Mouse (Mus musculus): ENCODE results near the gene Bola2. TPM values are rescaled to one million over a fixed set of nuclear protein-coding genes. Genes with fewer than 3 reads are reported as not detected.
A peak's percentile ranks its signal among the peaks of the same experiment; 100 is the strongest.

The Bola2 gene
- total and polyA plus RNA-seq, 3 experiments, result 163 to 436 TPM; not detected in 1

DNA sequence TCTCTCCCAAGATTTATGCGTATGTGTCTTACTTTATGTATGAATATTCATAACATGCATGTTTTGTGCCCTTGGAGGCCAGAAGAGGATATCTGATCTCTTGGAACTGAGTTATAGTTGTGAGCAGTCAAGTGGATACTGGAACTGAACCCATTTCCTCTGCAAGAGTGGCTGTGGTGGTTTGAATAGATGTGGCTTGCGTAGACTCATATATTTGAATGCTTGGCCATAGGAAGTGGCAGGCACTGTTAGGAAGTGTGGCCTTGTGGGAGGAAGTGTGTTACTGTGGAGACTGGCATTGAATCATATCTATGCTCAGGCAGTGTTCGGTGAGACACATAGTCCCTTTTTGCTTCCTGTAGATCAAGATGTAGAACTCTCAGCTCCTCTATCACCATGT, 39.5 kb upstream of the Bola2 start:
- peaks cover 5% of the 10 kb centered on the region; the same call in 1 of the 2 replicates for H3K79me2 ChIP-seq (ENCODE audit: control insufficient read depth, insufficient read depth, low read length, poor library complexity)
- peaks cover 0 to 38% of the 10 kb centered on the region in 2 experiments; a peak in 3 of 4 replicates for H3K36me3 ChIP-seq (ENCODE audit: control insufficient read depth in 1 of 2, insufficient read depth in 2 of 2, low read length in 2 of 2)
- peak; percentile 62 for DNase-seq (ENCODE audit: low read depth, low spot score)
- H3K9ac ChIP-seq (ENCODE audit: control insufficient read depth, low read depth, low read length, poor library complexity, severe bottlenecking), result no peak overlapping the region
- H3K27me3 ChIP-seq (ENCODE audit: control insufficient read depth in 1 of 2, insufficient read depth in 2 of 2, low read length in 2 of 2), result no peaks in the 10 kb centered on the region
- peak overlapping the region; percentile 67 for H3K27ac ChIP-seq (ENCODE audit: control insufficient read depth, low read depth, low read length)
- H3K4me1 ChIP-seq (ENCODE audit: control insufficient read depth in 1 of 2, insufficient read depth in 2 of 2, low read length in 2 of 2), result peaks cover 16 to 22% of the 10 kb centered on the region in 2 experiments
- H3K9me3 ChIP-seq (replicated peaks; ENCODE audit: insufficient read depth, low read length), result no peaks in the 10 kb centered on the region
- H3K4me3 ChIP-seq (ENCODE audit: control insufficient read depth in 1 of 2, insufficient read depth in 1 of 2, low read depth in 2 of 2, low read length in 2 of 2), result no peak overlapping the region
- TF ChIP-seq MAFK (IDR thresholded peaks at IDR 0.05; ENCODE audit: borderline replicate concordance, low read depth, low read length) (no peak), MYC (IDR thresholded peaks at IDR 0.05; ENCODE audit: low read depth, low read length) (no peak), TAL1 (IDR thresholded peaks at IDR 0.05; ENCODE audit: low read length) (no peak), MAZ (IDR thresholded peaks at IDR 0.05; ENCODE audit: low read depth, low read length) (no peak), MXI1 (IDR thresholded peaks at IDR 0.05; ENCODE audit: low read depth, low read length) (no peak), ZC3H11A (IDR thresholded peaks at IDR 0.05; ENCODE audit: low read depth, low read length) (no peak), HCFC1 (IDR thresholded peaks at IDR 0.05; ENCODE audit: low read depth, low read length) (0 out of 2 replicates have a peak, but pooled peaks have one; percentile 40), MEF2A (IDR thresholded peaks at IDR 0.05; ENCODE audit: extremely low read depth, insufficient replicate concordance, low read depth, low read length, poor library complexity, severe bottlenecking) (no peak), BHLHE40 (IDR thresholded peaks at IDR 0.05; ENCODE audit: borderline replicate concordance, low read depth, low read length) (no peak), POLR2AphosphoS5 (IDR thresholded peaks at IDR 0.05; ENCODE audit: borderline replicate concordance, low read depth, low read length) (no peak), NRF1 (IDR thresholded peaks at IDR 0.05; ENCODE audit: insufficient read depth, low read depth, low read length, poor library complexity, severe bottlenecking) (no peak), JUND (IDR thresholded peaks at IDR 0.05; ENCODE audit: low read depth, low read length) (no peak), USF2 (IDR thresholded peaks at IDR 0.05; ENCODE audit: borderline replicate concordance in 1 of 2, insufficient read depth in 1 of 2, low read depth in 1 of 2, low read length in 2 of 2) (no peak), ZNF384 (IDR thresholded peaks at IDR 0.05; ENCODE audit: low read depth, low read length) (no peak), RAD21 (IDR thresholded peaks at IDR 0.05; ENCODE audit: low read depth, low read length) (no peak), KAT2A (conservative IDR thresholded peaks at IDR 0.05; ENCODE audit: low read depth, low read length) (no peak), MYB (IDR thresholded peaks at IDR 0.05; ENCODE audit: low read depth, low read length) (0 out of 2 replicates have a peak, but pooled peaks have one; percentile 12), CHD2 (IDR thresholded peaks at IDR 0.05; ENCODE audit: low read length) (no peak), ZKSCAN1 (IDR thresholded peaks at IDR 0.05; ENCODE audit: low read depth, low read length) (no peak), E2F4 (IDR thresholded peaks at IDR 0.05; ENCODE audit: borderline replicate concordance, low read depth, low read length) (no peak), USF1 (IDR thresholded peaks at IDR 0.05; ENCODE audit: low read depth, low read length) (no peak), POLR2AphosphoS2 (IDR thresholded peaks at IDR 0.05; ENCODE audit: low read length) (no peak), POLR2A (IDR thresholded peaks at IDR 0.05; ENCODE audit: control insufficient read depth in 1 of 2, insufficient read depth in 1 of 2, low read depth in 1 of 2, low read length in 2 of 2, poor library complexity in 1 of 2) (no peak), NELFE (IDR thresholded peaks at IDR 0.05; ENCODE audit: low read depth, low read length) (no peak), ZMIZ1 (IDR thresholded peaks at IDR 0.05; ENCODE audit: low read depth, low read length) (no peak), CTCF (IDR thresholded peaks at IDR 0.05 in 2 of 3, conservative IDR thresholded peaks at IDR 0.05 in 1 of 3; ENCODE audit: control insufficient read depth in 1 of 3, insufficient read depth in 1 of 3, low read depth in 2 of 3, low read length in 3 of 3, poor library complexity in 1 of 3, severe bottlenecking in 1 of 3) (no peak), CHD1 (IDR thresholded peaks at IDR 0.05; ENCODE audit: low read depth, low read length) (no peak), GABPA (IDR thresholded peaks at IDR 0.05; ENCODE audit: low read depth, low read length) (no peak), RCOR1 (IDR thresholded peaks at IDR 0.05; ENCODE audit: low read depth, low read length) (0 out of 2 replicates have a peak, but pooled peaks have one; percentile 27), TBP (IDR thresholded peaks at IDR 0.05; ENCODE audit: low read depth, low read length) (no peak), ELF1 (IDR thresholded peaks at IDR 0.05; ENCODE audit: low read depth, low read length) (0 out of 2 replicates have a peak, but pooled peaks have one; percentile 7), TCF12 (IDR thresholded peaks at IDR 0.05; ENCODE audit: low read depth, low read length) (peak; percentile 40; the same call in 1 of the 2 replicates), SIN3A (IDR thresholded peaks at IDR 0.05; ENCODE audit: low read length) (no peak), ETS1 (IDR thresholded peaks at IDR 0.05; ENCODE audit: low read depth, low read length) (no peak; the same call in none of the 2 replicates), SMC3 (IDR thresholded peaks at IDR 0.05; ENCODE audit: low read depth, low read length) (no peak), UBTF (IDR thresholded peaks at IDR 0.05; ENCODE audit: borderline replicate concordance, insufficient read depth, low read depth, low read length) (no peak), GATA1 (IDR thresholded peaks at IDR 0.05; ENCODE audit: low read depth, low read length) (peak; percentile 40; the same call in 1 of the 2 replicates), MAX (IDR thresholded peaks at IDR 0.05; ENCODE audit: low read length) (no peak)

Measured in MEL (cell line).